Mouse (Mus musculus) CH12.LX (cell line): Measurements from ENCODE around the gene Oip5. TPM values are rescaled to one million over a fixed set of nuclear protein-coding genes. Genes with fewer than 3 reads are reported as not detected.
A peak's percentile ranks its signal among the peaks of the same experiment; 100 is the strongest.

Source experiments
- DNase-seq: peaks from one replicate; pipeline ENCODE4 v3.0.0-alpha.2; 2013; ENCODE audit errors: extremely low read depth
- H3K27ac ChIP-seq: 2 replicates; pipeline ENCODE4 v1.5.1; 2012; ENCODE audit warnings: low read depth, mild to moderate bottlenecking, control low read depth, moderate library complexity; ENCODE audit not compliant: insufficient read depth
- H3K27me3 ChIP-seq: replicated peaks from 2 replicates; pipeline ENCODE3; 2012; ENCODE audit warnings: inconsistent platforms
- H3K36me3 ChIP-seq, 2 experiments: replicated peaks in 1 of 2; 2 replicates each; pipeline versions ENCODE3 to v1.6.1; 2012; ENCODE audit warnings: inconsistent platforms in 1 of 2, low read length in 1 of 2, mild to moderate bottlenecking in 1 of 2, mixed read lengths in 1 of 2, moderate library complexity in 1 of 2; ENCODE audit not compliant: control insufficient read depth in 1 of 2, insufficient read depth in 1 of 2
- H3K4me1 ChIP-seq, 2 experiments: 2 replicates each; pipeline ENCODE4 v1.6.1; 2012; ENCODE audit warnings: inconsistent platforms in 1 of 2, moderate library complexity in 1 of 2; ENCODE audit not compliant: insufficient read depth in 2 of 2, control insufficient read depth in 1 of 2
- H3K4me2 ChIP-seq: 2 replicates; pipeline ENCODE4 v1.6.1; 2012; ENCODE audit warnings: low read depth, mild to moderate bottlenecking, control low read depth; ENCODE audit not compliant: poor library complexity, insufficient read depth, severe bottlenecking
- H3K4me3 ChIP-seq, 3 experiments: fragments of 150-350 bp in 1 of 3; sonication (generic) in 1 of 3; replicated peaks in 1 of 3; 2 replicates each; pipeline versions ENCODE3 to v1.5.1; 2011 to 2012; ENCODE audit warnings: low read depth in 2 of 3, low read length in 2 of 3, mild to moderate bottlenecking in 2 of 3, moderate library complexity in 2 of 3, control low read depth in 1 of 3, improper control_type of control experiment in 1 of 3, inconsistent platforms in 1 of 3, mixed read lengths in 1 of 3; ENCODE audit not compliant: poor library complexity in 1 of 3
- H3K79me2 ChIP-seq: replicated peaks from 2 replicates; pipeline ENCODE4 v1.6.1; 2012; ENCODE audit warnings: mild to moderate bottlenecking, moderate library complexity; ENCODE audit not compliant: control insufficient read depth, poor library complexity, insufficient read depth, severe bottlenecking; ENCODE audit errors: extremely low read depth
- H3K9ac ChIP-seq: 2 replicates; pipeline ENCODE4 v1.6.1; 2012; ENCODE audit warnings: low read depth, mild to moderate bottlenecking, control low read depth, moderate library complexity; ENCODE audit not compliant: insufficient read depth
- H3K9me3 ChIP-seq: replicated peaks from 2 replicates; pipeline ENCODE3; 2012; ENCODE audit warnings: low read length, inconsistent platforms, mixed read lengths
- BHLHE40 ChIP-seq: IDR thresholded peaks from 2 replicates; pipeline ENCODE4 v1.6.1; 2011; ENCODE audit warnings: mild to moderate bottlenecking, low read depth, low read length, improper control_type of control experiment
- E2F4 ChIP-seq: IDR thresholded peaks from 2 replicates; pipeline ENCODE4 v1.6.1; 2011; ENCODE audit warnings: low read depth, low read length, improper control_type of control experiment; ENCODE audit not compliant: insufficient replicate concordance
- ELF1 ChIP-seq: IDR thresholded peaks from 2 replicates; pipeline ENCODE4 v1.6.1; 2014; ENCODE audit warnings: low read depth, mild to moderate bottlenecking, inconsistent platforms, low read length, improper control_type of control experiment
- EP300 ChIP-seq: IDR thresholded peaks from 2 replicates; pipeline ENCODE4 v1.6.1; 2011; ENCODE audit warnings: low read length, improper control_type of control experiment
- HCFC1 ChIP-seq: IDR thresholded peaks from 2 replicates; pipeline ENCODE4 v1.6.1; 2012; ENCODE audit warnings: low read depth, mild to moderate bottlenecking, inconsistent platforms, low read length, improper control_type of control experiment
- KAT2A ChIP-seq: IDR thresholded peaks from 2 replicates; pipeline ENCODE4 v1.6.1; 2012; ENCODE audit warnings: low read length, improper control_type of control experiment, inconsistent platforms; ENCODE audit not compliant: insufficient replicate concordance
- MAX ChIP-seq: IDR thresholded peaks from 2 replicates; pipeline ENCODE4 v1.6.1; 2011; ENCODE audit warnings: low read length, improper control_type of control experiment
- MAZ ChIP-seq: IDR thresholded peaks from 2 replicates; pipeline ENCODE4 v1.6.1; 2012; ENCODE audit warnings: low read depth, mild to moderate bottlenecking, inconsistent platforms, low read length, improper control_type of control experiment, moderate library complexity
- MEF2A ChIP-seq: IDR thresholded peaks from 2 replicates; pipeline ENCODE4 v1.6.1; 2014; ENCODE audit warnings: low read depth, mild to moderate bottlenecking, inconsistent platforms, low read length, improper control_type of control experiment, borderline replicate concordance
- MXI1 ChIP-seq: IDR thresholded peaks from 2 replicates; pipeline ENCODE4 v1.6.1; 2011; ENCODE audit warnings: mild to moderate bottlenecking, low read depth, low read length, improper control_type of control experiment
- MYC ChIP-seq: IDR thresholded peaks from 2 replicates; pipeline ENCODE4 v1.6.1; 2011; ENCODE audit warnings: low read depth, mild to moderate bottlenecking, improper control_type of control experiment, low read length
- NRF1 ChIP-seq: IDR thresholded peaks from 2 replicates; pipeline ENCODE4 v1.6.1; 2014; ENCODE audit warnings: low read depth, mild to moderate bottlenecking, inconsistent platforms, low read length, improper control_type of control experiment, moderate library complexity
- POLR2AphosphoS2 ChIP-seq: IDR thresholded peaks from 2 replicates; pipeline ENCODE4 v1.6.1; 2011; ENCODE audit warnings: low read depth, low read length, improper control_type of control experiment
- TBP ChIP-seq: conservative IDR thresholded peaks from 2 replicates; pipeline ENCODE4 v1.6.1; 2011; ENCODE audit warnings: low read depth, low read length, improper control_type of control experiment
- TCF12 ChIP-seq: IDR thresholded peaks from 2 replicates; pipeline ENCODE4 v1.6.1; 2014; ENCODE audit warnings: low read depth, mild to moderate bottlenecking, inconsistent platforms, low read length, improper control_type of control experiment
- USF1 ChIP-seq: IDR thresholded peaks from 2 replicates; pipeline ENCODE4 v1.6.1; 2014; ENCODE audit warnings: low read depth, mild to moderate bottlenecking, inconsistent platforms, low read length, improper control_type of control experiment
- USF2 ChIP-seq: conservative IDR thresholded peaks from 2 replicates; pipeline ENCODE4 v1.6.1; 2011; ENCODE audit warnings: low read depth, low read length, improper control_type of control experiment
- ZC3H11A ChIP-seq: IDR thresholded peaks from 2 replicates; pipeline ENCODE4 v1.6.1; 2012; ENCODE audit warnings: low read depth, mild to moderate bottlenecking, inconsistent platforms, low read length, improper control_type of control experiment
- ZMIZ1 ChIP-seq: IDR thresholded peaks from 2 replicates; pipeline ENCODE4 v1.6.1; 2012; ENCODE audit warnings: low read depth, mild to moderate bottlenecking, inconsistent platforms, low read length, improper control_type of control experiment
- ZNF384 ChIP-seq: IDR thresholded peaks from 2 replicates; pipeline ENCODE4 v1.6.1; 2012; ENCODE audit warnings: low read depth, low read length, improper control_type of control experiment, inconsistent platforms
- dilution Hi-C: fragments of 300-500 bp; cut with MboI; formaldehyde crosslinking; loops from 2 replicates; pipeline ENCODE4 v1.14.3; 2020; ENCODE audit warnings: low sequenced_read_pairs; ENCODE audit not compliant: extremely low pct_unique_long_range_greater_than_20kb, extremely low pct_ligation_motif_present
- in situ Hi-C: fragments of 300-500 bp; cut with MboI; formaldehyde crosslinking; loops from 3 replicates; pipeline ENCODE4 v1.14.3; 2019; ENCODE audit warnings: low sequenced_read_pairs, low pct_ligation_motif_present, low pct_unique_long_range_greater_than_20kb, mixed read lengths
- polyA plus RNA-seq: library from polyadenylated mRNA; unstranded; fragments of >175 nt; gene quantifications from 2 replicates; pipeline ENCODE4 v1.2.1, GENCODE M21; 2012; ENCODE audit warnings: low read depth; ENCODE audit not compliant: insufficient read length
- total RNA-seq, 2 experiments: library from RNA; depleted of rRNA; stranded (reverse); fragments of 300-350 nt in 1 of 2; fragments of >200 nt in 1 of 2; gene quantifications; 2 replicates each; pipeline ENCODE4 v1.2.3; 2012 to 2014

Gene Oip5
- total and polyA plus RNA-seq, 3 experiments: 24.5 to 53.6 (median 30.1) TPM

GRCm38 (mm10) chr2:119596781-119597330, 21.4 kb downstream of the Oip5 start:
- no peak for DNase-seq
- Histone ChIP-seq H3K9me3 (no peaks in the 10 kb centered on the region), H3K4me1 (peaks cover 10 to 37% of the 10 kb centered on the region in 2 experiments), H3K27me3 (no peaks in the 10 kb centered on the region), H3K4me2 (no peak overlapping the region), H3K4me3 (no peak overlapping the region), H3K36me3 (peaks cover 28 to 47% of the 10 kb centered on the region in 2 experiments), H3K27ac (no peak overlapping the region), H3K79me2 (peaks cover 42% of the 10 kb centered on the region), H3K9ac (no peak overlapping the region)
- no peak for TF ChIP-seq USF1
- no peak for TF ChIP-seq MEF2A
- no peak for TF ChIP-seq NRF1
- TF ChIP-seq KAT2A: no peak
- no peak for TF ChIP-seq MYC
- no peak for TF ChIP-seq ELF1
- no peak for TF ChIP-seq E2F4
- no peak for TF ChIP-seq USF2
- no peak for TF ChIP-seq HCFC1
- TF ChIP-seq POLR2AphosphoS2: no peak
- TF ChIP-seq MAX: no peak
- TF ChIP-seq ZC3H11A: no peak
- no peak for TF ChIP-seq EP300
- TF ChIP-seq BHLHE40: no peak
- no peak for TF ChIP-seq TCF12
- TF ChIP-seq MXI1: no peak
- no peak for TF ChIP-seq TBP
- TF ChIP-seq MAZ: no peak
- TF ChIP-seq ZMIZ1: no peak
- in situ Hi-C loops (no loop called here), dilution Hi-C loops (no loop called here)

GRCm38 (mm10) chr2:119595308-119595707, 23.0 kb downstream of the Oip5 start:
- H3K4me2 ChIP-seq: peak overlapping the region; percentile 86
- in situ Hi-C loops: no loop called here
- H3K27me3 ChIP-seq: no peaks in the 10 kb centered on the region
- TF ChIP-seq MAZ (no peak), ZNF384 (peak; percentile 63), BHLHE40 (no peak)
- peaks cover 37% of the 10 kb centered on the region for H3K79me2 ChIP-seq
- no peaks in the 10 kb centered on the region for H3K9me3 ChIP-seq
- peak overlapping the region; percentile 88 for H3K9ac ChIP-seq
- H3K4me3 ChIP-seq: peak overlapping the region; percentile 73 to 94 (median 87)
- H3K27ac ChIP-seq: no peak overlapping the region
- dilution Hi-C loops: no loop called here
- H3K36me3 ChIP-seq: peaks cover 24 to 35% of the 10 kb centered on the region in 2 experiments
- peaks cover 7 to 30% of the 10 kb centered on the region in 2 experiments; a peak in 3 of 4 replicates for H3K4me1 ChIP-seq
- no peak for DNase-seq
